Mouse (Mus musculus): ENCODE measurements at regions not wholly inside any gene's neighbourhood (a gene's known extent, or its start where the extent isn't known, plus 50 kb on each side); places are given as distances from the start of the nearest gene placed in this dataset.

GRCm38 (mm10) chr16:86281326-86281725, 379.7 kb upstream of the Adamts5 start:
- no peak overlapping the region for H3K27ac ChIP-seq (replicated peaks; ENCODE audit: low read depth, low read length)
- H3K36me3 ChIP-seq (ENCODE audit: control insufficient read depth, insufficient read depth, low read length): no peaks in the 10 kb centered on the region
- no peaks in the 10 kb centered on the region for H3K9me3 ChIP-seq (ENCODE audit: control insufficient read depth, low read length)
- no peak overlapping the region for H3K4me3 ChIP-seq (replicated peaks; ENCODE audit: low read length)
- H3K4me2 ChIP-seq (replicated peaks; ENCODE audit: low read depth, low read length, severe bottlenecking): no peak overlapping the region
- H3K4me1 ChIP-seq (ENCODE audit: control insufficient read depth, insufficient read depth, low read length): no peaks in the 10 kb centered on the region
- 77% methylated on average over 2 of the region's 2 CpGs for WGBS
- no peak for DNase-seq (ENCODE audit: low spot score)
- no peak overlapping the region for H3K9ac ChIP-seq (ENCODE audit: low read depth, low read length, severe bottlenecking)
- no peak for TF ChIP-seq POLR2A (IDR thresholded peaks at IDR 0.05; ENCODE audit: borderline replicate concordance, extremely low read depth, insufficient read depth, insufficient read length)
- H3K27me3 ChIP-seq (ENCODE audit: control insufficient read depth, insufficient read depth, low read length): no peaks in the 10 kb centered on the region
- no peak for ATAC-seq (ENCODE audit: low FRiP score, low read depth)

- Histone ChIP-seq H3K9me3 (ENCODE audit: control insufficient read depth, low read length) (no peaks in the 10 kb centered on the region), H3K27me3 (ENCODE audit: control insufficient read depth, insufficient read depth, low read length) (no peaks in the 10 kb centered on the region), H3K36me3 (ENCODE audit: control insufficient read depth, insufficient read depth, low read length) (no peaks in the 10 kb centered on the region), H3K9ac (ENCODE audit: low read depth, low read length, severe bottlenecking) (no peak overlapping the region), H3K4me3 (replicated peaks; ENCODE audit: low read length) (no peak overlapping the region), H3K27ac (replicated peaks; ENCODE audit: low read depth, low read length) (no peak overlapping the region), H3K4me2 (replicated peaks; ENCODE audit: low read depth, low read length, severe bottlenecking) (no peak overlapping the region), H3K4me1 (ENCODE audit: control insufficient read depth, insufficient read depth, low read length) (no peaks in the 10 kb centered on the region)
- no peak for TF ChIP-seq POLR2A (IDR thresholded peaks at IDR 0.05; ENCODE audit: borderline replicate concordance, extremely low read depth, insufficient read depth, insufficient read length)
- DNase-seq (ENCODE audit: low spot score) (no peak), ATAC-seq (ENCODE audit: low FRiP score, low read depth) (no peak)
- 41% methylated on average over 1 of the region's 1 CpGs for WGBS
These were observed 375.4 kb upstream of the Adamts5 start for GRCm38 (mm10) chr16:86277031-86277430.

- Histone ChIP-seq H3K9me3 (ENCODE audit: control insufficient read depth, low read length) (no peaks in the 10 kb centered on the region), H3K27me3 (ENCODE audit: control insufficient read depth, insufficient read depth, low read length) (no peaks in the 10 kb centered on the region), H3K27ac (replicated peaks; ENCODE audit: low read depth, low read length) (no peak overlapping the region), H3K36me3 (ENCODE audit: control insufficient read depth, insufficient read depth, low read length) (no peaks in the 10 kb centered on the region), H3K4me1 (ENCODE audit: control insufficient read depth, insufficient read depth, low read length) (no peaks in the 10 kb centered on the region), H3K9ac (ENCODE audit: low read depth, low read length, severe bottlenecking) (no peak overlapping the region), H3K4me3 (replicated peaks; ENCODE audit: low read length) (no peak overlapping the region), H3K4me2 (replicated peaks; ENCODE audit: low read depth, low read length, severe bottlenecking) (no peak overlapping the region)
- ATAC-seq (ENCODE audit: low FRiP score, low read depth) (no peak), DNase-seq (ENCODE audit: low spot score) (no peak)
- 78% methylated on average over 8 of the region's 8 CpGs for WGBS
- TF ChIP-seq POLR2A (IDR thresholded peaks at IDR 0.05; ENCODE audit: borderline replicate concordance, extremely low read depth, insufficient read depth, insufficient read length): no peak
These were observed 360.0 kb upstream of the Adamts5 start for GRCm38 (mm10) chr16:86261612-86262011.

GRCm38 (mm10) chr16:86252630-86253029, 351.0 kb upstream of the Adamts5 start:
- H3K9ac ChIP-seq (ENCODE audit: low read depth, low read length, severe bottlenecking): no peak overlapping the region
- no peaks in the 10 kb centered on the region for H3K9me3 ChIP-seq (ENCODE audit: control insufficient read depth, low read length)
- no peak for DNase-seq (ENCODE audit: low spot score)
- no peak overlapping the region for H3K4me3 ChIP-seq (replicated peaks; ENCODE audit: low read length)
- no peak for ATAC-seq (ENCODE audit: low FRiP score, low read depth)
- no peak overlapping the region for H3K4me2 ChIP-seq (replicated peaks; ENCODE audit: low read depth, low read length, severe bottlenecking)
- H3K27ac ChIP-seq (replicated peaks; ENCODE audit: low read depth, low read length): no peak overlapping the region
- H3K27me3 ChIP-seq (ENCODE audit: control insufficient read depth, insufficient read depth, low read length): no peaks in the 10 kb centered on the region
- H3K36me3 ChIP-seq (ENCODE audit: control insufficient read depth, insufficient read depth, low read length): no peaks in the 10 kb centered on the region
- no peaks in the 10 kb centered on the region for H3K4me1 ChIP-seq (ENCODE audit: control insufficient read depth, insufficient read depth, low read length)
- no peak for TF ChIP-seq POLR2A (IDR thresholded peaks at IDR 0.05; ENCODE audit: borderline replicate concordance, extremely low read depth, insufficient read depth, insufficient read length)

GRCm38 (mm10) chr16:86250021-86250420, 348.4 kb upstream of the Adamts5 start:
- H3K9ac ChIP-seq (ENCODE audit: low read depth, low read length, severe bottlenecking): no peak overlapping the region
- no peak for TF ChIP-seq POLR2A (IDR thresholded peaks at IDR 0.05; ENCODE audit: borderline replicate concordance, extremely low read depth, insufficient read depth, insufficient read length)
- no peaks in the 10 kb centered on the region for H3K27me3 ChIP-seq (ENCODE audit: control insufficient read depth, insufficient read depth, low read length)
- 63% methylated on average over 6 of the region's 6 CpGs for WGBS
- H3K9me3 ChIP-seq (ENCODE audit: control insufficient read depth, low read length): no peaks in the 10 kb centered on the region
- no peak overlapping the region for H3K27ac ChIP-seq (replicated peaks; ENCODE audit: low read depth, low read length)
- ATAC-seq (ENCODE audit: low FRiP score, low read depth): no peak
- DNase-seq (ENCODE audit: low spot score): no peak
- no peaks in the 10 kb centered on the region for H3K36me3 ChIP-seq (ENCODE audit: control insufficient read depth, insufficient read depth, low read length)
- no peak overlapping the region for H3K4me3 ChIP-seq (replicated peaks; ENCODE audit: low read length)
- no peaks in the 10 kb centered on the region for H3K4me1 ChIP-seq (ENCODE audit: control insufficient read depth, insufficient read depth, low read length)
- no peak overlapping the region for H3K4me2 ChIP-seq (replicated peaks; ENCODE audit: low read depth, low read length, severe bottlenecking)

- WGBS: 18% methylated on average over 2 of the region's 2 CpGs
- Histone ChIP-seq H3K36me3 (ENCODE audit: control insufficient read depth, insufficient read depth, low read length) (no peaks in the 10 kb centered on the region), H3K9ac (ENCODE audit: low read depth, low read length, severe bottlenecking) (no peak overlapping the region), H3K9me3 (ENCODE audit: control insufficient read depth, low read length) (no peaks in the 10 kb centered on the region), H3K4me3 (replicated peaks; ENCODE audit: low read length) (no peak overlapping the region), H3K27ac (replicated peaks; ENCODE audit: low read depth, low read length) (no peak overlapping the region), H3K27me3 (ENCODE audit: control insufficient read depth, insufficient read depth, low read length) (no peaks in the 10 kb centered on the region), H3K4me2 (replicated peaks; ENCODE audit: low read depth, low read length, severe bottlenecking) (no peak overlapping the region), H3K4me1 (ENCODE audit: control insufficient read depth, insufficient read depth, low read length) (no peaks in the 10 kb centered on the region)
- DNase-seq (ENCODE audit: low spot score) (no peak), ATAC-seq (ENCODE audit: low FRiP score, low read depth) (no peak)
- TF ChIP-seq POLR2A (IDR thresholded peaks at IDR 0.05; ENCODE audit: borderline replicate concordance, extremely low read depth, insufficient read depth, insufficient read length): no peak
These were observed 342.6 kb upstream of the Adamts5 start for GRCm38 (mm10) chr16:86244191-86244590.

All from limb, embryonic 14.5 days (tissue).